Mouse (Mus musculus) liver, adult 2 months (tissue): ENCODE data around the gene Dnah3. TPM values are rescaled to one million over a fixed set of nuclear protein-coding genes. Genes with fewer than 3 reads are reported as not detected.

ENCODE experiments used
- DNase-seq: peaks from one replicate; pipeline ENCODE4 v3.0.0-alpha.2; 2011; ENCODE audit warnings: low read depth, low spot score; ENCODE audit errors: extremely low read depth
- H3K27ac ChIP-seq: fragments of 200-500 bp; replicated peaks from 2 replicates; pipeline ENCODE4 v1.5.1; 2012; ENCODE audit warnings: low read depth, mild to moderate bottlenecking, control low read depth, inconsistent platforms, low read length; ENCODE audit not compliant: insufficient read depth
- H3K27me3 ChIP-seq: fragments of 200-500 bp; 2 replicates; pipeline ENCODE4 v1.6.1; 2012; ENCODE audit warnings: mild to moderate bottlenecking, moderate library complexity, low read length, inconsistent platforms; ENCODE audit not compliant: control insufficient read depth, insufficient read depth
- H3K36me3 ChIP-seq: fragments of 200-500 bp; 2 replicates; pipeline ENCODE4 v1.6.1; 2012; ENCODE audit warnings: low read length, inconsistent platforms; ENCODE audit not compliant: control insufficient read depth, insufficient read depth
- H3K4me1 ChIP-seq: fragments of 200-500 bp; 2 replicates; pipeline ENCODE4 v1.6.1; 2011; ENCODE audit warnings: low read length; ENCODE audit not compliant: control insufficient read depth, insufficient read depth
- H3K4me3 ChIP-seq: fragments of 200-500 bp; 2 replicates; pipeline ENCODE4 v1.5.1; 2011; ENCODE audit warnings: low read depth, mild to moderate bottlenecking, control low read depth, low read length, moderate library complexity; ENCODE audit not compliant: insufficient read depth
- H3K79me2 ChIP-seq: fragments of 200-500 bp; 2 replicates; pipeline ENCODE4 v1.6.1; 2012; ENCODE audit warnings: inconsistent platforms, mild to moderate bottlenecking, low read length, moderate library complexity; ENCODE audit not compliant: control insufficient read depth, insufficient read depth
- H3K9ac ChIP-seq: fragments of 200-500 bp; 2 replicates; pipeline ENCODE4 v1.6.1; 2012; ENCODE audit warnings: low read depth, mild to moderate bottlenecking, control low read depth, inconsistent platforms, low read length
- CTCF ChIP-seq: fragments of 200-500 bp; IDR thresholded peaks from 2 replicates; pipeline ENCODE4 v1.5.1; 2011; ENCODE audit warnings: low read depth, low read length, control low read depth
- POLR2A ChIP-seq: fragments of 200-500 bp; IDR thresholded peaks from 2 replicates; pipeline ENCODE4 v1.6.1; 2011; ENCODE audit warnings: low read length, control low read depth; ENCODE audit not compliant: insufficient read depth; ENCODE audit errors: extremely low read depth
- WGBS: fragments of 180-500 bp; shearing (Covaris S2); methylation state at CpG from one replicate; pipeline ENCODE4 v1.1.7; 2018; 5-methylcytosine and 5-hydroxymethylcytosine counted together
- polyA plus RNA-seq: library from polyadenylated mRNA; depleted of rRNA; stranded (reverse); fragments of >200 nt; gene quantifications from 2 replicates; pipeline ENCODE4 v1.2.3, GENCODE M21; 2012
- total RNA-seq: library from RNA; depleted of rRNA; stranded (reverse); fragments of >200 nt; gene quantifications from 2 replicates; pipeline ENCODE4 v1.2.3, GENCODE M21; 2014

Gene Dnah3
- total and polyA plus RNA-seq, 2 experiments, result not detected

GRCm38 (mm10) chr7:120080177-120080576, 14.9 kb downstream of the Dnah3 start:
- TF ChIP-seq CTCF (no peak), POLR2A (no peak)
- no peak for DNase-seq
- Histone ChIP-seq H3K27ac (no peak overlapping the region), H3K36me3 (no peaks in the 10 kb centered on the region), H3K9ac (no peak overlapping the region), H3K4me3 (no peak overlapping the region), H3K27me3 (no peaks in the 10 kb centered on the region), H3K4me1 (no peaks in the 10 kb centered on the region), H3K79me2 (no peaks in the 10 kb centered on the region)
- WGBS, result 73% methylated on average over 3 of the region's 3 CpGs

- 42% methylated on average over 3 of the region's 3 CpGs for WGBS
- Histone ChIP-seq H3K9ac (no peak overlapping the region), H3K79me2 (no peaks in the 10 kb centered on the region), H3K27me3 (no peaks in the 10 kb centered on the region), H3K36me3 (no peaks in the 10 kb centered on the region), H3K4me1 (no peaks in the 10 kb centered on the region), H3K4me3 (no peak overlapping the region), H3K27ac (no peak overlapping the region)
- no peak for DNase-seq
- no peak for TF ChIP-seq POLR2A
- TF ChIP-seq CTCF, result no peak
These were observed 25.9 kb downstream of the Dnah3 start for GRCm38 (mm10) chr7:120069164-120069563.

- 81% methylated on average over 3 of the region's 3 CpGs for WGBS
- TF ChIP-seq CTCF (no peak), POLR2A (no peak)
- no peak overlapping the region for H3K4me3 ChIP-seq
These were observed 27.0 kb downstream of the Dnah3 start for GRCm38 (mm10) chr7:120068114-120068513.

GRCm38 (mm10) chr7:120064045-120064444, 31.0 kb downstream of the Dnah3 start:
- Histone ChIP-seq H3K4me1 (no peaks in the 10 kb centered on the region), H3K27me3 (no peaks in the 10 kb centered on the region), H3K9ac (no peak overlapping the region), H3K27ac (no peak overlapping the region), H3K4me3 (no peak overlapping the region), H3K79me2 (no peaks in the 10 kb centered on the region), H3K36me3 (no peaks in the 10 kb centered on the region)
- peak; percentile 5 for DNase-seq
- 70% methylated on average over 1 of the region's 1 CpGs for WGBS
- no peak for TF ChIP-seq CTCF
- no peak for TF ChIP-seq POLR2A

More at GRCm38 (mm10) chr7:120068114-120068513, 27.0 kb downstream of the Dnah3 start:
- Histone ChIP-seq H3K27me3 (no peaks in the 10 kb centered on the region), H3K79me2 (no peaks in the 10 kb centered on the region), H3K9ac (no peak overlapping the region), H3K36me3 (no peaks in the 10 kb centered on the region), H3K4me1 (no peaks in the 10 kb centered on the region), H3K27ac (no peak overlapping the region)
- no peak for DNase-seq

- H3K9ac ChIP-seq, result no peak overlapping the region
- no peak for TF ChIP-seq CTCF
- TF ChIP-seq POLR2A, result no peak
- 83% methylated on average over 3 of the region's 3 CpGs for WGBS
These were observed 39.6 kb downstream of the Dnah3 start for GRCm38 (mm10) chr7:120055479-120055878.

GRCm38 (mm10) chr7:120054016-120054415, 41.1 kb downstream of the Dnah3 start:
- Histone ChIP-seq H3K9ac (no peak overlapping the region), H3K36me3 (no peaks in the 10 kb centered on the region), H3K27me3 (no peaks in the 10 kb centered on the region), H3K4me1 (no peaks in the 10 kb centered on the region), H3K27ac (no peak overlapping the region), H3K4me3 (no peak overlapping the region), H3K79me2 (no peaks in the 10 kb centered on the region)
- DNase-seq, result no peak
- WGBS, result 44% methylated on average over 2 of the region's 2 CpGs
- no peak for TF ChIP-seq POLR2A
- TF ChIP-seq CTCF, result no peak

More at GRCm38 (mm10) chr7:120055479-120055878, 39.6 kb downstream of the Dnah3 start:
- no peak overlapping the region for H3K4me3 ChIP-seq
- H3K27ac ChIP-seq, result no peak overlapping the region
- no peaks in the 10 kb centered on the region for H3K36me3 ChIP-seq
- H3K79me2 ChIP-seq, result no peaks in the 10 kb centered on the region
- DNase-seq, result no peak
- H3K4me1 ChIP-seq, result no peaks in the 10 kb centered on the region
- no peaks in the 10 kb centered on the region for H3K27me3 ChIP-seq
